Mouse (Mus musculus) intestine, embryonic 14.5 days (tissue): ENCODE measurements around the gene Psmc5. TPM values are rescaled to one million over a fixed set of nuclear protein-coding genes. Genes with fewer than 3 reads are reported as not detected.

Experiments used
- ATAC-seq: fragments of 200-750 bp; cut with Nextera tagmentation; replicated peaks from 2 replicates; pipeline ENCODE4 v1.8.0; 2017; ENCODE audit warnings: low read depth, moderate number of reproducible peaks, moderate TSS enrichment, moderate library complexity; ENCODE audit not compliant: low FRiP score, low TSS enrichment
- DNase-seq: peaks from one replicate; pipeline ENCODE4 v3.0.0-alpha.2; 2018; ENCODE audit warnings: low spot score
- H3K27ac ChIP-seq: fragments of 300-500 bp; sonication (generic); 2 replicates; pipeline ENCODE4 v1.5.1; 2014; ENCODE audit warnings: low read depth, mild to moderate bottlenecking, control low read depth
- H3K27me3 ChIP-seq: fragments of 300-500 bp; sonication (generic); replicated peaks from 2 replicates; pipeline ENCODE4 v1.6.1; 2014; ENCODE audit warnings: low read length, control low read depth; ENCODE audit not compliant: control insufficient read depth, insufficient read depth
- H3K36me3 ChIP-seq: fragments of 300-500 bp; sonication (generic); 2 replicates; pipeline ENCODE4 v1.6.1; 2014; ENCODE audit warnings: low read length, control low read depth; ENCODE audit not compliant: control insufficient read depth, insufficient read depth
- H3K4me1 ChIP-seq: fragments of 300-500 bp; sonication (generic); replicated peaks from 2 replicates; pipeline ENCODE4 v1.6.1; 2014; ENCODE audit warnings: low read length, control low read depth, mixed read lengths; ENCODE audit not compliant: control insufficient read depth, insufficient read depth
- H3K4me2 ChIP-seq: fragments of 300-500 bp; sonication (generic); 2 replicates; pipeline ENCODE4 v1.6.1; 2014; ENCODE audit warnings: low read length
- H3K4me3 ChIP-seq: fragments of 300-500 bp; sonication (generic); 2 replicates; pipeline ENCODE4 v1.5.1; 2014; ENCODE audit warnings: low read depth, low read length, control low read depth, mixed read lengths
- H3K9ac ChIP-seq: fragments of 300-500 bp; sonication (generic); 2 replicates; pipeline ENCODE4 v1.6.1; 2014; ENCODE audit warnings: mild to moderate bottlenecking, low read length
- H3K9me3 ChIP-seq: fragments of 300-500 bp; sonication (generic); 2 replicates; pipeline ENCODE4 v1.6.1; 2016; ENCODE audit warnings: low read length, control low read depth; ENCODE audit not compliant: control insufficient read depth
- WGBS: fragments of 180-500 bp; shearing (Covaris S2); extraction: QIAGEN DNeasy Blood & Tissue Kit; methylation state at CpG from one replicate; pipeline ENCODE4 v1.1.7; 2014; 5-methylcytosine and 5-hydroxymethylcytosine counted together
- polyA plus RNA-seq: library from polyadenylated mRNA; unstranded; fragments of >200 nt; fragmentation: Nextera tagmentation; extraction: Ambion mirVana; gene quantifications from 2 replicates; pipeline ENCODE4 v1.2.1, GENCODE M21; 2014

The Psmc5 gene
- polyA plus RNA-seq, 1 experiment from 2014 or later, result 248 TPM

GRCm38 (mm10) chr11:106266431-106266830 is 10.5 kb downstream of the Psmc5 start:
- Histone ChIP-seq H3K4me3 (no peak overlapping the region), H3K9me3 (no peaks in the 10 kb centered on the region), H3K27ac (no peak overlapping the region), H3K9ac (no peak overlapping the region), H3K4me2 (no peak overlapping the region), H3K36me3 (peaks cover 64% of the 10 kb centered on the region), H3K27me3 (no peaks in the 10 kb centered on the region), H3K4me1 (peaks cover 32% of the 10 kb centered on the region)
- 94% methylated on average over 10 of the region's 10 CpGs for WGBS
- ATAC-seq (no peak), DNase-seq (no peak)

- peaks cover 55% of the 10 kb centered on the region for H3K36me3 ChIP-seq
- no peak overlapping the region for H3K4me3 ChIP-seq
- H3K27me3 ChIP-seq, result no peaks in the 10 kb centered on the region
- no peak overlapping the region for H3K27ac ChIP-seq
- 68% methylated on average over 15 of the region's 15 CpGs for WGBS
- H3K9me3 ChIP-seq, result no peaks in the 10 kb centered on the region
- no peak for DNase-seq
- no peak for ATAC-seq
- no peak overlapping the region for H3K4me2 ChIP-seq
- no peak overlapping the region for H3K9ac ChIP-seq
- peaks cover 33% of the 10 kb centered on the region for H3K4me1 ChIP-seq
Observed at GRCm38 (mm10) chr11:106267311-106267852, 11.4 kb downstream of the Psmc5 start.

- WGBS, result 63% methylated on average over 5 of the region's 5 CpGs
- peak overlapping the region; percentile 41 for H3K4me2 ChIP-seq
- no peak overlapping the region for H3K9ac ChIP-seq
- H3K4me3 ChIP-seq, result no peak overlapping the region
- peak overlapping the region; percentile 79 for H3K27ac ChIP-seq
- no peak for DNase-seq
- ATAC-seq, result no peak
- no peaks in the 10 kb centered on the region for H3K27me3 ChIP-seq
- H3K4me1 ChIP-seq, result peaks cover 33% of the 10 kb centered on the region
- peaks cover 50% of the 10 kb centered on the region for H3K36me3 ChIP-seq
- no peaks in the 10 kb centered on the region for H3K9me3 ChIP-seq
Observed at GRCm38 (mm10) chr11:106267871-106268270, 11.9 kb downstream of the Psmc5 start.

GRCm38 (mm10) chr11:106268326-106269059 is 12.5 kb downstream of the Psmc5 start:
- Histone ChIP-seq H3K9ac (no peak overlapping the region), H3K4me3 (peak overlapping the region; percentile 0; the same call in 1 of the 2 replicates)

DNA sequence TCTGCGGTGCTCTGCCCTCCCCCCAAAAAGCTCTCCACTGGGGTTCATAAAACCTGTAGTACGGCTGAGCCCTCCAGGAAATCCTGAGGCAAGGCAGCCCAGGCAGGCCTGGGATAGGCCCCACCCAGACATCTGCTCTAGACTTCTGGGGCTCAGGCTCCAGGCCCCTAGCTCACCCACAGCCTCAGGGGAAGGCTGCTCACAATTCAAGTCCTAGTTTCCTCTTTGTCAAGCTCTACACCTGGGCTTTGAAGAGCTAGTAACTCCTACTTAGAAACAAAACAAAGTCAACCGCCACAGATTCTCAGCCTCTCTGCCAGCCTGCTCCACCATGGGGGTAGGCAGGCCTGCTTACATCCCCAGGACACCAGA is 13.1 kb downstream of the Psmc5 start:
- Histone ChIP-seq H3K27ac (peak overlapping the region; percentile 79), H3K4me1 (peaks cover 36% of the 10 kb centered on the region), H3K36me3 (peaks cover 38% of the 10 kb centered on the region), H3K4me3 (peak overlapping the region; percentile 13; the same call in 1 of the 2 replicates), H3K9ac (peak overlapping the region; percentile 2; the same call in 1 of the 2 replicates), H3K4me2 (peak overlapping the region; percentile 41), H3K9me3 (no peaks in the 10 kb centered on the region), H3K27me3 (no peaks in the 10 kb centered on the region)
- WGBS, result 18% methylated on average over 3 of the region's 3 CpGs
- DNase-seq (peak; percentile 74), ATAC-seq (no peak)

More at GRCm38 (mm10) chr11:106268326-106269059, 12.5 kb downstream of the Psmc5 start:
- peaks cover 36% of the 10 kb centered on the region for H3K4me1 ChIP-seq
- no peaks in the 10 kb centered on the region for H3K9me3 ChIP-seq
- 18% methylated on average over 8 of the region's 8 CpGs for WGBS
- ATAC-seq (no peak), DNase-seq (no peak)
- H3K36me3 ChIP-seq, result peaks cover 44% of the 10 kb centered on the region
- H3K27me3 ChIP-seq, result no peaks in the 10 kb centered on the region
- H3K4me2 ChIP-seq, result peak overlapping the region; percentile 41
- peak overlapping the region; percentile 79 for H3K27ac ChIP-seq

DNA sequence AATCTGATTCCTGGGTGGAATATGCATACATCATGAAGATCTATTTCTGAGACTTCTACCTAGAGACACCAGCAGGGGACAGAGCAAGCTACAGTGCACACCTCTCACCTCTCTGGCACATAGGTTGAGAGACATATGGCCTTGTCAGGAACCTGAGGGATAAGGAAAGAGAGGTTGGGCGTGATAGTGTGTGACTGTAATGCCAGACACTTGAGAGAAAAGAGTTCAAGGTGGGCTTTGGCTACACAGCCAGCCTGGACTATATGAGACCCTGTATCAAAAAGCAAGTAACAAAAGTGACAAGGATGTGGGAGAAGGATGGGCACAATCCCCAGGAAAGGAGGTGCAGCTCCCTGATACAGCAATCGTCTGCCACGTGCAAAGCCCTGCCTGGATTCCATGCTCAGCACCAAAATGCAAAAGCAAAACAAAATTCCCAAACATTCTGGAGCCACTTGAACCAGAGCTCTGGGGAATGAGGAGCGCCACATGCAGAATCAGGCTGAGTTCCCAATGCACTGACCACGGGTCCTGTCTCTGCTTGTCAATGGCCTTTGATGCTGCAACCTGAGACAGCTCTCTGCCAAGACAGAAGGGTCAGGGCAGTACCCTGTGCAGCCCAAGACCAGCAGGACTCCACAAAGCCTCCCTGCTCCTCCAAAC is 15.3 kb downstream of the Psmc5 start:
- peaks cover 56% of the 10 kb centered on the region for H3K4me1 ChIP-seq
- ATAC-seq (no peak), DNase-seq (no peak)

GRCm38 (mm10) chr11:106271794-106272643 is 16.1 kb downstream of the Psmc5 start:
- Histone ChIP-seq H3K27ac (peak overlapping the region; percentile 90), H3K27me3 (no peaks in the 10 kb centered on the region), H3K4me2 (peak overlapping the region; percentile 75), H3K4me3 (peak overlapping the region; percentile 83), H3K4me1 (peaks cover 57% of the 10 kb centered on the region), H3K9ac (peak overlapping the region; percentile 96), H3K9me3 (no peaks in the 10 kb centered on the region), H3K36me3 (peaks cover 9% of the 10 kb centered on the region)
- peak; percentile 30 for ATAC-seq
- peak; percentile 68 for DNase-seq
- WGBS, result 1% methylated on average over 41 of the region's 41 CpGs

More for the DNA sequence above, 15.3 kb downstream of the Psmc5 start:
- Histone ChIP-seq H3K9me3 (no peaks in the 10 kb centered on the region), H3K4me2 (peak overlapping the region; percentile 75), H3K27ac (peak overlapping the region; percentile 90), H3K4me3 (peak overlapping the region; percentile 83), H3K36me3 (peaks cover 16% of the 10 kb centered on the region), H3K27me3 (no peaks in the 10 kb centered on the region), H3K9ac (peak overlapping the region; percentile 96)
- 16% methylated on average over 5 of the region's 5 CpGs for WGBS
